Mouse (Mus musculus) ES-Bruce4 (cell line): ENCODE results near the gene Grin3b. TPM values are rescaled to one million over a fixed set of nuclear protein-coding genes. Genes with fewer than 3 reads are reported as not detected.

Experiments used
- H3K27ac ChIP-seq: 2 replicates; pipeline ENCODE4 v1.5.1; 2012; ENCODE audit warnings: low read length, inconsistent platforms; ENCODE audit not compliant: insufficient read depth
- H3K27me3 ChIP-seq: 2 replicates; pipeline ENCODE4 v1.6.1; 2012; ENCODE audit warnings: mild to moderate bottlenecking, low read length, inconsistent platforms; ENCODE audit not compliant: control insufficient read depth, poor library complexity, insufficient read depth, severe bottlenecking
- H3K36me3 ChIP-seq: 2 replicates; pipeline ENCODE4 v1.6.1; 2012; ENCODE audit warnings: inconsistent platforms, mild to moderate bottlenecking, low read length, moderate library complexity; ENCODE audit not compliant: control insufficient read depth, poor library complexity, insufficient read depth, severe bottlenecking
- H3K4me1 ChIP-seq: one replicate; pipeline ENCODE4 v1.8.1; 2011; ENCODE audit warnings: low read length; ENCODE audit not compliant: control insufficient read depth, insufficient read depth
- H3K4me3 ChIP-seq: 2 replicates; pipeline ENCODE4 v1.5.1; 2011; ENCODE audit warnings: low read depth, mild to moderate bottlenecking, low read length
- H3K9ac ChIP-seq: 2 replicates; pipeline ENCODE4 v1.6.1; 2012; ENCODE audit warnings: low read depth, mild to moderate bottlenecking, inconsistent platforms; ENCODE audit not compliant: poor library complexity, severe bottlenecking
- H3K9me3 ChIP-seq: replicated peaks from 2 replicates; pipeline ENCODE4 v1.6.1; 2012; ENCODE audit warnings: mild to moderate bottlenecking, low read length, inconsistent platforms; ENCODE audit not compliant: control insufficient read depth, poor library complexity, insufficient read depth, severe bottlenecking
- CTCF ChIP-seq: IDR thresholded peaks from one replicate; pipeline ENCODE4 v1.8.1; 2011; ENCODE audit warnings: low read depth, low read length
- EP300 ChIP-seq: IDR thresholded peaks from 2 replicates; pipeline ENCODE4 v1.6.1; 2011; ENCODE audit warnings: low read depth, low read length; ENCODE audit not compliant: insufficient read depth
- POLR2A ChIP-seq: IDR thresholded peaks from one replicate; pipeline ENCODE4 v1.8.1; 2011; ENCODE audit warnings: low read length; ENCODE audit not compliant: insufficient read depth
- polyA plus RNA-seq: library from polyadenylated mRNA; stranded (reverse); fragments of >200 nt; gene quantifications from 2 replicates; pipeline ENCODE4 v1.2.4, GENCODE M21; 2011; ENCODE audit warnings: low read depth; ENCODE audit not compliant: missing spikeins, insufficient read depth, insufficient read length

The Grin3b gene
- polyA plus RNA-seq, 1 experiment, result not detected

GRCm38 (mm10) chr10:79930826-79931186 lies 39.7 kb upstream of the Grin3b start:
- Histone ChIP-seq H3K27ac (no peak overlapping the region), H3K9ac (no peak overlapping the region), H3K36me3 (no peaks in the 10 kb centered on the region), H3K9me3 (no peaks in the 10 kb centered on the region), H3K4me3 (no peak overlapping the region), H3K4me1 (no peaks in the 10 kb centered on the region), H3K27me3 (no peaks in the 10 kb centered on the region)
- TF ChIP-seq EP300 (no peak), POLR2A (no peak), CTCF (no peak)

DNA sequence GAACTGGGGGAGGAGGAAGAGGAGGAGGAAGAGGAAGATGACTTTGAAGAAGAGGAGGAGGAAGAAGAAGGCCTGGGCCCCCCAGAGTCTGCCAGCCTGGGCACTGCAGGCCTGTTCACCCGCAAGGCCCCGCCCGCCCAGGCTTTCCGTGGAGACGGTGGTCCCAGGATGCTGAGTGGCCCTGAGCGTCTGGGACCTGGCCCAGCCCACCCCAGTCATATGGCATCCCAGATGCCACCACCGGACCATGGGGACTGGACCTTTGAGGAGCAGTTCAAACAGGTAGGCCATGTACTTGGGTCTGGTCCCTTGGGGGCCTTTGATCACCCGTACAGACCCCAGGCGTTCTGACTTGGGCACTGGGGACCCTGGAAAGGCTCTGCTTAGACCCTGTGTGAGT lies 38.7 kb upstream of the Grin3b start:
- H3K4me1 ChIP-seq, result no peaks in the 10 kb centered on the region
- H3K36me3 ChIP-seq, result no peaks in the 10 kb centered on the region
- H3K27me3 ChIP-seq, result no peaks in the 10 kb centered on the region
- no peaks in the 10 kb centered on the region for H3K9me3 ChIP-seq
- H3K4me3 ChIP-seq, result no peak overlapping the region
- H3K9ac ChIP-seq, result no peak overlapping the region
- no peak overlapping the region for H3K27ac ChIP-seq
- no peak for TF ChIP-seq POLR2A
- no peak for TF ChIP-seq CTCF
- TF ChIP-seq EP300, result no peak

DNA sequence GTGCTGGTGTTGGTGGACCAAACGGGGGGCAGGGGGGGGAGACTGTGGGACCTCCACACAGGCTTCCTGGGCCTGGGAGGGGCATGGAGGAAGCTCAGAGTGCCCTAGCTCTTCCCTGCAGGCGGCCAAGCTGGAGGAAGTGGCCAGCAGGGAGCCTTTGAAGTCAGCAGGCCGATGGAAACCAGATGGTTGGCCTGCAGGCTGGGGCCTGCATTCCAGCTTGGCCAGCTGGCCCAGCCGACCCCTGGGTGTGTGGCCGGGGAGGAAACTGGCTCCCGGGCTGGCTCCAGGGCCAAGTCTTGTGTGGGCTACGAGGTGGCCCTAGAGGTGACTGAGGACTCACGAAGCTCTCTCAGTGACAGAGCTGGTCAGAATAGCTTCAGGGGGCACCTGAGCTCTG lies 37.8 kb upstream of the Grin3b start:
- Histone ChIP-seq H3K36me3 (no peaks in the 10 kb centered on the region), H3K9me3 (no peaks in the 10 kb centered on the region), H3K27ac (no peak overlapping the region), H3K27me3 (no peaks in the 10 kb centered on the region), H3K9ac (no peak overlapping the region), H3K4me1 (no peaks in the 10 kb centered on the region), H3K4me3 (no peak overlapping the region)
- TF ChIP-seq POLR2A (no peak), EP300 (no peak), CTCF (no peak)

DNA sequence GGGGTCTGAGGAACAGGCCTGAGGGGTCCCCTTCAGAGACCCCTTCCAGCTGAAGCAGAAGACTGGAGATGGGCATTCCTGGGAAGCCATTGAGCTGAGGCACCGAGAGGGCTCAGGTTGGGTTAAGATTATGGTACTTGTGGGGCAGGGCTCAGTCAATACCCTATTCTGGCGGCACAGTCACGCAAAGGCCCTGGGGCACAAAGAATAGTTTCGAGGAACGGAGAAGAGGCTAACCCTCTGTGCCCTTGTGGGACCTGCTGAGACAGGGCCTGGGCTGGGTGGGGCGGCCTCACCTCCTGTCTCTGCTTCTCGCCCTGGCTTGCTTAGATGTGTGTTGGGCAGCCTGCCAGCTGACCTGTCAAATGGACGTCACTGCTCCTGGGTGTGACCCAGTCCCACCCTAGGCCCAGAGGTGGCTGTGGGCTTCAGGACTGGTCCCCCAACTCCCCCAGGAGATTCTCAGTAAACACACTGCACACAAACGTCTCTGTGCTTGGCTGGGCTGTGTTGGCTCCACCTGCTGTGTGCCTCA lies 37.3 kb upstream of the Grin3b start:
- H3K4me3 ChIP-seq, result no peak overlapping the region
- H3K27me3 ChIP-seq, result no peaks in the 10 kb centered on the region
- TF ChIP-seq POLR2A, result no peak
- no peak overlapping the region for H3K9ac ChIP-seq
- H3K36me3 ChIP-seq, result no peaks in the 10 kb centered on the region
- H3K4me1 ChIP-seq, result no peaks in the 10 kb centered on the region
- no peaks in the 10 kb centered on the region for H3K9me3 ChIP-seq
- H3K27ac ChIP-seq, result no peak overlapping the region

- no peaks in the 10 kb centered on the region for H3K4me1 ChIP-seq
- no peaks in the 10 kb centered on the region for H3K36me3 ChIP-seq
- H3K4me3 ChIP-seq, result no peak overlapping the region
- H3K9me3 ChIP-seq, result no peaks in the 10 kb centered on the region
- no peak overlapping the region for H3K27ac ChIP-seq
- no peaks in the 10 kb centered on the region for H3K27me3 ChIP-seq
- TF ChIP-seq POLR2A (no peak), EP300 (no peak), CTCF (no peak)
- no peak overlapping the region for H3K9ac ChIP-seq
These were observed 36.7 kb upstream of the Grin3b start for GRCm38 (mm10) chr10:79933861-79934260.

DNA sequence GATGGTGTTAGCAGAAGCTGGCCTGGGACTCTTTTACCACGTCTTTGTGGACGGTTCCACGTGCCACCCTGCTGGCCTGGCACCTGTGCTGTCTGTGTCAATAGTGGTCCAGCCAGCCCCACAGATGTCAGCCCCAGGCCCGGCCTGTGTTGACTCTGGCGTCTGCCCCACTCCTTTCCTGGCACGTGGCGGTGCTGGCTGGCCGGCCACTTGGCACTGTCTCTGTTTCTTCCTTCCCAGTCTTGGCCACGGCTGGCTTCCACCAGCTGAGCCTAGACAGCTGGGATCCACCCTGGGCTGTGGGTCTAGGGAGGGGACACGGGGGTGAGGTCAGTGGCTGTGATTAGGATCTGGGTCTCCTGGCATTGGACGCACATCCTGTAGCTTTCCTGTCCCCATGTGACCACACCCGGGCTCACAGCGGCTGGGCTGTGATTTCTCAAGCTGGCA lies 36.2 kb upstream of the Grin3b start:
- no peak for TF ChIP-seq POLR2A
- no peak for TF ChIP-seq CTCF
- TF ChIP-seq EP300, result no peak
- Histone ChIP-seq H3K4me1 (no peaks in the 10 kb centered on the region), H3K9ac (no peak overlapping the region), H3K27me3 (no peaks in the 10 kb centered on the region), H3K4me3 (no peak overlapping the region), H3K36me3 (no peaks in the 10 kb centered on the region), H3K9me3 (no peaks in the 10 kb centered on the region), H3K27ac (no peak overlapping the region)
